Mouse (Mus musculus): ENCODE results near the gene Efna5.

Efna5 gene

GRCm38 (mm10) chr17:62881176-62881790, at the start of gene Efna5:
Efna5 (minus strand) TSS chr17:62881317.
- DNase-seq (ENCODE audit: low spot score in 2 of 2) = peak; percentile 41 to 61

GRCm38 (mm10) chr17:62915304-62915703, 34.2 kb upstream of the Efna5 start:
- DNase-seq (ENCODE audit: low spot score in 2 of 2) = no peak

- no peak for DNase-seq (ENCODE audit: low spot score in 2 of 2)
Measured at GRCm38 (mm10) chr17:62905692-62906445, 24.8 kb upstream of the Efna5 start.

- DNase-seq (ENCODE audit: low spot score in 2 of 2) = no peak
Measured at GRCm38 (mm10) chr17:62899066-62899465, 17.9 kb upstream of the Efna5 start.

GRCm38 (mm10) chr17:62889991-62890390, 8.9 kb upstream of the Efna5 start:
- DNase-seq (ENCODE audit: low spot score in 2 of 2) = peak; percentile 11 to 57

- DNase-seq (ENCODE audit: low spot score in 2 of 2) = peak; percentile 81
Measured at GRCm38 (mm10) chr17:62884129-62884506, 3.0 kb upstream of the Efna5 start.

- peak; percentile 54 to 55 for DNase-seq (ENCODE audit: low spot score in 2 of 2)
Measured at GRCm38 (mm10) chr17:62883476-62884128, 2.5 kb upstream of the Efna5 start.

- peak; percentile 75 to 79 for DNase-seq (ENCODE audit: low spot score in 2 of 2)
Measured at GRCm38 (mm10) chr17:62882726-62883475, 1.8 kb upstream of the Efna5 start.

- peak; percentile 54 to 55 for DNase-seq (ENCODE audit: low spot score in 2 of 2)
Measured at GRCm38 (mm10) chr17:62881791-62882725, 941 bp upstream of the Efna5 start.

- peak; percentile 39 to 54 for DNase-seq (ENCODE audit: low spot score in 2 of 2)
Measured at GRCm38 (mm10) chr17:62880311-62881175, 574 bp downstream of the Efna5 start.

- peak; percentile 24 to 45 for DNase-seq (ENCODE audit: low spot score in 2 of 2)
Measured at GRCm38 (mm10) chr17:62879526-62880310, 1.4 kb downstream of the Efna5 start.

GRCm38 (mm10) chr17:62875727-62876126, 5.4 kb downstream of the Efna5 start:
- no peak for DNase-seq (ENCODE audit: low spot score in 2 of 2)

- DNase-seq (ENCODE audit: low spot score in 2 of 2) = no peak
Measured at GRCm38 (mm10) chr17:62871928-62872327, 9.2 kb downstream of the Efna5 start.

- no peak for DNase-seq (ENCODE audit: low spot score in 2 of 2)
Measured at GRCm38 (mm10) chr17:62871191-62871590, 9.9 kb downstream of the Efna5 start.

- DNase-seq (ENCODE audit: low spot score in 2 of 2) = no peak
Measured at GRCm38 (mm10) chr17:62870446-62870845, 10.7 kb downstream of the Efna5 start.

- DNase-seq (ENCODE audit: low spot score in 2 of 2) = no peak
Measured at GRCm38 (mm10) chr17:62864966-62865365, 16.2 kb downstream of the Efna5 start.

GRCm38 (mm10) chr17:62863004-62863403, 18.1 kb downstream of the Efna5 start:
- no peak for DNase-seq (ENCODE audit: low spot score in 2 of 2)

GRCm38 (mm10) chr17:62862298-62862999, 18.7 kb downstream of the Efna5 start:
- peak in 1 of 2 experiments; percentile 34 for DNase-seq (ENCODE audit: low spot score in 2 of 2)
